Mouse (Mus musculus) kidney, postnatal 25 days (tissue): ENCODE results near the gene Cnot10.

Experiments used
- DNase-seq, 2 experiments: peaks; one replicate each; pipeline ENCODE4 v3.0.0; 2021; ENCODE audit warnings: mixed read lengths in 2 of 2

Cnot10 gene

GRCm38 (mm10) chr9:114639839-114640646 is at the start of gene Cnot10:
Cnot10 (minus strand) TSS chr9:114640184.
- DNase-seq = peak; percentile 99

- peak; percentile 39 to 70 for DNase-seq
Observed at GRCm38 (mm10) chr9:114688953-114689407, 49.0 kb upstream of the Cnot10 start.

GRCm38 (mm10) chr9:114688252-114688952 is 48.4 kb upstream of the Cnot10 start, which contains the start of gene Dync1li1:
Dync1li1 (plus strand) TSS chr9:114688790.
- DNase-seq = peak; percentile 98 to 99

- no peak for DNase-seq
Observed at GRCm38 (mm10) chr9:114687639-114688038, 47.7 kb upstream of the Cnot10 start.

- DNase-seq = no peak
Observed at GRCm38 (mm10) chr9:114686245-114686644, 46.3 kb upstream of the Cnot10 start.

GRCm38 (mm10) chr9:114682193-114682592 is 42.2 kb upstream of the Cnot10 start:
- no peak for DNase-seq

GRCm38 (mm10) chr9:114680531-114680930 is 40.5 kb upstream of the Cnot10 start:
- no peak for DNase-seq

GRCm38 (mm10) chr9:114679944-114680343 is 40.0 kb upstream of the Cnot10 start:
- no peak for DNase-seq

GRCm38 (mm10) chr9:114678576-114678975 is 38.6 kb upstream of the Cnot10 start:
- no peak for DNase-seq

- no peak for DNase-seq
Observed at GRCm38 (mm10) chr9:114673626-114674025, 33.6 kb upstream of the Cnot10 start.

- peak in 1 of 2 experiments; percentile 49 for DNase-seq
Observed at GRCm38 (mm10) chr9:114672703-114673561, 32.9 kb upstream of the Cnot10 start.

- no peak for DNase-seq
Observed at GRCm38 (mm10) chr9:114671946-114672345, 32.0 kb upstream of the Cnot10 start.

- peak in 1 of 2 experiments; percentile 52 for DNase-seq
Observed at GRCm38 (mm10) chr9:114669011-114669410, 29.0 kb upstream of the Cnot10 start.

GRCm38 (mm10) chr9:114668047-114668446 is 28.1 kb upstream of the Cnot10 start:
- DNase-seq = no peak

- DNase-seq = no peak
Observed at GRCm38 (mm10) chr9:114666858-114667257, 26.9 kb upstream of the Cnot10 start.

GRCm38 (mm10) chr9:114663782-114664181 is 23.8 kb upstream of the Cnot10 start:
- no peak for DNase-seq

GRCm38 (mm10) chr9:114661991-114662390 is 22.0 kb upstream of the Cnot10 start:
- DNase-seq = peak in 1 of 2 experiments; percentile 15

GRCm38 (mm10) chr9:114660983-114661382 is 21.0 kb upstream of the Cnot10 start:
- no peak for DNase-seq

GRCm38 (mm10) chr9:114660506-114660905 is 20.5 kb upstream of the Cnot10 start:
- DNase-seq = no peak

- DNase-seq = no peak
Observed at GRCm38 (mm10) chr9:114656701-114657100, 16.7 kb upstream of the Cnot10 start.

- no peak for DNase-seq
Observed at GRCm38 (mm10) chr9:114655356-114655755, 15.4 kb upstream of the Cnot10 start.

- no peak for DNase-seq
Observed at GRCm38 (mm10) chr9:114650938-114651634, 11.1 kb upstream of the Cnot10 start.
